Mouse (Mus musculus) Muller cell, postnatal 12 days (primary cell): ENCODE results near the gene Slc24a3.

Experiments used
- DNase-seq: peaks from one replicate; pipeline ENCODE4 v3.0.0-alpha.2; 2015; ENCODE audit errors: inconsistent ontology term

Slc24a3 gene

DNA sequence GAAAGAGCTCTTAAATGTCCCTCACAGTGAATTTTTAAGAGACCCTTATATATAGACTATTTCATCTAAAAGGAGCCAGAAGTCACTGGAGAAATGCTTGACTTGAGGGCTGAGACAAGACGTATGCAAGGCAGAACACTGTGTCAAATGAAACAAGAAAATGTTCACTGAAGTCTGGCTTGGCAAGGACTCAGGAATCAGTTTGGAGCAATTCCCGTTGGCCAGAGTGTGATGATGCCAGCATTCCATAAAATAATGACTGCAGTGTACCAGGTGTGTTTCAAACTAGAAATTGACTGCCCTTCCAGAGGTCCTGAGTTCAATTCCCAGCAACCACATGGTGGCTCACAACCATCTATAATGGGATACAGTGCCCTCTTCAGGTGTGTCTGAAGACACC is 196.1 kb downstream of the Slc24a3 start:
- peak; percentile 62 for DNase-seq

DNA sequence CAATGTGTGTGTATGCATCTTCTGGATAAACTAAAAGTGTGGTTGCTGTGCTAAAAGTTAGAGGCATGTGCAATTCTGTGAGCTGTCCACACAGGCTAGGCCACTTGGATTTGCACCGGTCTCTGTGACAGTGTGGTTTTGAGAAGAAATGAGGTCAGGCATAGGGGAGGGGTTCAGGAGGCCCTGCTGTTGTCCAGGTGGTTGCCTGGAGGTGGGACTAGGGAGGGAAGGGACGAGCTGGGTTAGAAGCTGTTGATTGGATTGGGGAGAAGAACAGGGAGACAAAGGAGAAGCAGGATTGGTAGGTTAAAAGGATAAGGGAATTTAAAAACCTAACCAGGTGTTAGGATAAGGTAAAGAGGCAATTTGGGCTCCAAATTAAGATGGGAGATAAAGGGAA is 201.1 kb downstream of the Slc24a3 start:
- no peak for DNase-seq

DNA sequence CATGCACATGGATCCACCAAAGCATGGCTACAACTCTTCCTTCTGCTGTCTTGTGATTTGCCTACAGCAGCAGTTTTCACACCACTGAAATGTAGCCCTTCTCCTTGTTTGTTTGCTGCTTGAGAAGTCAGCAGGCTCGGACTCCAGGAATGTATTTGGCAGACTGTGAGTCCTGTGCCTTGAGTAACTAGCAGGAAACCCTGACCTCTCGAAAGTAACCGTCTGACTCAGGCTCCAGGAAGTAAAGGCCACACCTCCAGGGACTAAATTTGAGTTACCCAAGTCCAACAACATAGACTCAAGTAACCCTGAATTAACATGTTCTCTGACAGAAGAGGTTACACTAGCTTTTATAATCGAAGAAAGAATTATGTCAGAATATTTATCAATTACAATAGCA is 203.2 kb downstream of the Slc24a3 start:
- DNase-seq, result no peak

GRCm38 (mm10) chr2:145373803-145374202 is 206.2 kb downstream of the Slc24a3 start:
- no peak for DNase-seq

DNA sequence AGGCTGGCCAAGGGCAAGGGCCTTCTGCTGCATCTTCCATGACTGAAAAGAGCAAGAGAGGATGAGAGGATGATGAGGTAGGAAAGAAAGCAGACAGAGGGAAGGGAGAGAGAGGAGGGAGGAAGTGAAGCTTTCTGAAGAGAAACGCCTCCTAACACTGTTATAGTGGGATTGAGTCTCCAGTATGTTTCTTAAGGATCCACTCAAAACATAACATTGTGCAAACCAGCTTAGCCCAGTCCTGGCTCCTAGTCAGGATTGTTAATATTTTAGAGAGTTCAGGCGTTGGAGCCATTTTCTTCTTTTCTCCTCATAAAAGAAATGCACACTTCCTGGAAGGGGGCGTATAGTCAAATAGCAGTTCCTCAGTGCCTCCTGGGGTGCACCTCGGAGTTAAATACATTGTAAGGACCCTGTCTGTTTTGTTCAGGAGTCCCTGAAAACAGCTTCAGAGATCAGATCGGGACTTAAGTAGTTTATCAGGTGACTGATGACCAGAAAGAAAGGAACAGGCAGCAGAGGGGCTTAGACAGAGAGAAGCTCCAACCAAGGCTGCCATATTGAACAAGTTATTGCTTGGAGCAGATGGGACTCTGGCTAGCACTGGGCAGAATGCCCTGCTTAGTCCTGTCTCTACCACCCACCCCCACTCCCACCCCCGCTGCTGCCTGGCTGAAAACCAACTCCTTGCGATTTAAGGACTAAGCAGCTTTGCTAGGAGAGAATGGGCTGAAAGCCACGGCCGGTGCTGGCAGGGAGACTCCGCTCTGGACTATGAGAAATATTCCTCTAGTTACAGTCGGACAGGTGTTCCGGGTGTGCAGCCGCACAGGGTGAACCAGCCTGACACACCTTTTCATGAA is 215.6 kb downstream of the Slc24a3 start:
- peak; percentile 74 for DNase-seq

- no peak for DNase-seq
Measured at GRCm38 (mm10) chr2:145384221-145384620, 216.7 kb downstream of the Slc24a3 start.

- no peak for DNase-seq
Measured at GRCm38 (mm10) chr2:145385220-145385619, 217.7 kb downstream of the Slc24a3 start.

- no peak for DNase-seq
Measured at GRCm38 (mm10) chr2:145385773-145386172, 218.2 kb downstream of the Slc24a3 start.

GRCm38 (mm10) chr2:145395804-145396203 is 228.2 kb downstream of the Slc24a3 start:
- no peak for DNase-seq

DNA sequence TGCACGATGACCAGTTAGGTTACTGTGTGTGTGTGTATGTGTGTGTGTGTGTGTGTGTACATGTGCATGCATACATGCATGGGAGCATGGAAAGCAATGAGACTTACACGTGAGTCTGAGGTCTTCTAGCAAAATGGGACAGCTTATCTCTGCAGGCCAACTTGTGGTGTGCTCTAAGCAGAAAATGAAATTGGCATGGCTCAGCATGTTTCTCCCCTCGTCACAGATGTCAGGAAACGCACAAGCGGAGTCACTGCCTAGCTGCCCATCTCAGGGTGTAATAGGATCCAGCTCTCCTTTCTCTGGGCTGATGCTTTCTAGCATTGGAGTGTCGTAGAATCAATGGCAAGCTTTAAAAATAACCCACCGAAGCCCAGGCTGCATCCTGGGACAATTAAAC is 229.0 kb downstream of the Slc24a3 start:
- no peak for DNase-seq

DNA sequence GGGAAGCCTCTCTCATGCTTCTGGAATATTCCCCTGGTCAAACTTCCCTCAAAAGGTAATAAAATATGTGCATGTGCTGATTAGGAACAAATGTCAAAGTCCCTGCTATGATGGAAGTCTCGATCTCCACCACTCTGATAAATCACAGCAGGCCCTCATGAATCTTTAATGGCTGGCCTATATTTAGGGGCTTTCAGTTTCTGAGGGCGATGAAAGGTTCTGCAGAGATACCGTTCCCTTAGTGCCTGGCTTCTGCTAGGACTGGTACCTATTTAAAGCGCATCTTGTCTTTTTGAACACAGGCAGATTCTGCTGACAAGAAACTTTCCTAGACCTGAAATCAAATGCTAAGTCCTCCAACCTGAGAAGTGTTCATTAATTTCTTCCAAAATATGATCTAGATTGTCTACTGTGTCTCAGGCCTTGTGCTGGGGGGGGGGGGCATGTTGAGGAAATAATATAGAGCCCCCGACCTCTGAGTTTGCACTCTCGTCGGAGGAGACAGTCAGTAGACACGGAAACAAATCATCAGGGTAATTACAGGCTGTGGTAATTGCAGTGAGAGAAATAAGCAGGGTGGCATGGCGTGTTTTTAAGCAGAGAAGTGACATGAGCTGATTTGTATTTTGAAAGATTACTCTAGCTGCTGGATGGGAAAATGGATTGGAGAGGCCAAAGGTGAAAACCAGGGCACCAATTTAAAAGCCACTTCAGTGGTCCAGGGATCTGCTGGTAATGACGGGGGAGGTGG is 230.1 kb downstream of the Slc24a3 start:
- DNase-seq, result no peak

DNA sequence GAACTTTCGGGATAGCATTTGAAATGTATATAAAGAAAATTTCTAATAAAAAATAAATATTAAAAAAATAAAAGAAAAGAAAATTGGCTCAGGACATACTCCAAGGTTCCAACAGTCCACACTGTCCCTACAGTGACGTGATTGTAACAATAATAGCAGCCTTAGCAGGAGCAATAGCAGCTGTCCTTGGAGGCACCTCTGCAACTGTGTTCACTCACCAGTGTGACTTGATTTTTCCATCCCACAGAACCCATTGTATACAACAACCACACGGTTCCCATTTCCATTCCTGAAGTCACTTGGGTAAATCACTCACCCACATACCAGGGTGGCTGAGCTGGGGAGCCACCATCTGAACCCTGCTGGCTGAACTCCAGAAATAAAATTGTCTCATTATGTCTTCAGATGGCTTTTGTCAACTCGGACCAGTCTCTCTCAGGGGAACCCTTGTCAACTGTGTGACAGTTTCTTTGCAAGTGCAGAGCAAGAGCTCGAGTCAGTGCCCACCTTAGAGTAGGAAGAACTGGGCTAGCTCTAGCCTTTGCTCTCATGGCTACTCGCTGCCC is 233.8 kb downstream of the Slc24a3 start:
- peak; percentile 88 for DNase-seq

DNA sequence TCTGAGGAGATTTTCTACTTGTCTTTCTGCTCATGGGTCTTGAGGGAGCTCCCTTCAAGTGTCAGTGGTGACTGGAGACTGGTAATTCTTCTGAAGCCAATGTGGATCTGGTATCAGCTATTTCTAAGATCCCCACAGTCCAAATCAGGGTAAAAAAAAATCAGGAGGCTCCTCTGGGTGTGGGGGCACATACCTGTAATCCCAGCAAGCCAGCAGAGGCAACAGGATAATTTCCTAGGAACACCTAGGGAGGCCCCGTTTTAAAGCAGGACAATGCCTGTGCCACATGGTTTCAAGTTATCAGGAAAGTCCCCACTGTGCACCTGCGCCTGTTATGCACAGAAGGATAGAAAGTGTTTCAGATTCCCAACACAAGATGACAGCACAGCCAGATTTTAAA is 234.4 kb downstream of the Slc24a3 start:
- DNase-seq, result no peak

- DNase-seq, result no peak
Measured at GRCm38 (mm10) chr2:145404818-145405531, 237.4 kb downstream of the Slc24a3 start.

- no peak for DNase-seq
Measured at GRCm38 (mm10) chr2:145405746-145406145, 238.2 kb downstream of the Slc24a3 start.

DNA sequence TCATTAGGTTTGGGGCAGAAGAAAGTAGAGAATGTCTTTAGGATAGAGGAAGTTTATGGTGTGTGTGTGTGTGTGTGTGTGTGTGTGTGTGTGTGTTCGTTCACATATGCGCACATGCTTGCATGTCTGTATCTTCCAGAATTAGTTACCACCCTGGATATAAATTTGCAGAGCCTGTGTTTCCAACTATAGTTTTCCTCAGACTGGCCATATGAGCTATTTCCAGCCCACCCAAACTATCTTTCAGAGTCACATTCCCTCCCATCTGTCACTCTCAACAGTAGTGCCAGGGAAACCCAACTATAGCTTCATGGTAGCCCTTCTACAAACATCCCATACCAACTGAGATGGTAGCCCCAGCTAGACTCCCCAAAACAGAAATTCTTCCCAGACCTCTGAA is 250.2 kb downstream of the Slc24a3 start:
- DNase-seq, result no peak

DNA sequence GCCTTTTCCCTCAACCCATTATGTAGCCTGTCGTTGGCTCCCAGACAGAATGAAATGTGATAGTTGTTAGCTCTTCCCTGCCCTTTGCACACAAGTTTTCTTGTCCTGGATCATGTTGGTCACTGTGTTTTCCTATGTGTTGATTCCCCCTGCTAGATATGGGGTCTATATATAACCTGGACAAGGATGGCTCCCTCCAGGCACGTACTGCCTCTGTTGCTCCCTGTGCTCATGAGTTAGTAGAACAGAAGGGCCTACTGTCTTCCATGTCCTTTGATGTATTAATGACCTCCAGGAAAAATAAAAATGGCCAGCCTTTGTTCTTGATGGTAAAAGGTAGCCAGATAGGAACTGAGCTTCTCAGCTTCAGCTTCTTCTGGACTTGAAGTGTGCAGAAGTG is 251.5 kb downstream of the Slc24a3 start:
- DNase-seq, result no peak

GRCm38 (mm10) chr2:145420967-145421888 is 253.7 kb downstream of the Slc24a3 start:
- no peak for DNase-seq

DNA sequence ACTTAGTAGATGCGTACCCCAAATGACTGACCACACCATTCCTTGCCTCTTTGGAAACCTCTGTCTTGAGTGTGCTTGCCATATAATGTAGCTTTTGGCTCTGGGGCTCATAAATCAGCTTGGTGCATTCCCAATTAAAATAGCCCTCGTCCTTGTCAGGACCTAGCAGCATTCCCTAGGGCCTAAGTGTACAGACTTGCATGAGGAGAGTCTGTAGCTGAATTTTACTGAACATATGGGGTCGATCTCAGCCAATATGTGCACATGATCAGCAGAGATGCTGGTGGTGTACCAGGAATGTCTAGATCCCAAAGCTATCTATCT is 254.3 kb downstream of the Slc24a3 start:
- no peak for DNase-seq

DNA sequence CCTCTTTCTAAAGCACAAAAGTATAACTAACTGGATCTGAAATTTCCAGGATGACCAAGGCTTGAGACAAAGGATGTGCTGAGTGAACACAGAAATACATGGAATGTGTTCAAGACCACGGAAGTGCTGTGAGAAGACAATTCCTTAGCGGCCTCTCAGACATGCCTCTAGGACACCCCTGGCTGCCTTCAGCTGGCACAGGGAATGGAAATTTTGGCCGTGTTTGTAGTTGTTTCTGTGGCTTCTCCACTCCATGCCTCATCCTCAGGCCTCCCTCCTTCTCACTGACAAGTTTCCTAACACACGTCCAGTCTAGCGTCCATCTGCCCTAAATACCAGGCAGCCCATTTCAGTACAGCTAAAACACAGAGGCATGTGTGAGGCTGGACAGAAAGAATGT is 262.4 kb downstream of the Slc24a3 start:
- DNase-seq, result peak; percentile 76

- no peak for DNase-seq
Measured at GRCm38 (mm10) chr2:145434068-145434467, 266.5 kb downstream of the Slc24a3 start.
